Mouse (Mus musculus): Measurements from ENCODE around the gene Gm32717.
"Not testable (repeated sequence)": the region's sequence is repeated elsewhere in the genome, so short reads cannot be mapped to it uniquely, and the experiment has no call there.

Gm32717 gene

GRCm38 (mm10) chr10:118240680-118241079 lies at the start of gene Gm32717:
Gm32717 (minus strand) TSS chr10:118240780.
- DNase-seq, result not testable (repeated sequence)

- DNase-seq, result not testable (repeated sequence)
These were observed 42.4 kb upstream of the Gm32717 start for GRCm38 (mm10) chr10:118283016-118283415.

GRCm38 (mm10) chr10:118282565-118282964 lies 42.0 kb upstream of the Gm32717 start:
- DNase-seq, result not testable (repeated sequence)

- DNase-seq, result not testable (repeated sequence)
These were observed 37.5 kb upstream of the Gm32717 start for GRCm38 (mm10) chr10:118278069-118278468.

- not testable (repeated sequence) for DNase-seq
These were observed 30.8 kb upstream of the Gm32717 start for GRCm38 (mm10) chr10:118271416-118271815.

GRCm38 (mm10) chr10:118268812-118269211 lies 28.2 kb upstream of the Gm32717 start:
- not testable (repeated sequence) for DNase-seq

- DNase-seq, result not testable (repeated sequence)
These were observed 17.8 kb upstream of the Gm32717 start, which contains the start of gene Gm32802 for GRCm38 (mm10) chr10:118258388-118258787. Gm32802 (plus strand) TSS chr10:118258688.

GRCm38 (mm10) chr10:118250852-118251295 lies 10.3 kb upstream of the Gm32717 start:
- peak; percentile 47 for DNase-seq

- DNase-seq, result not testable (repeated sequence)
These were observed 8.5 kb upstream of the Gm32717 start for GRCm38 (mm10) chr10:118249006-118249595.

- not testable (repeated sequence) for DNase-seq
These were observed 8.0 kb downstream of the Gm32717 start for GRCm38 (mm10) chr10:118232607-118233006.

GRCm38 (mm10) chr10:118227629-118228028 lies 13.0 kb downstream of the Gm32717 start:
- DNase-seq, result not testable (repeated sequence)

GRCm38 (mm10) chr10:118215719-118216393 lies 24.7 kb downstream of the Gm32717 start:
- DNase-seq, result not testable (repeated sequence)

GRCm38 (mm10) chr10:118204642-118205041 lies 35.9 kb downstream of the Gm32717 start, which contains the start of gene Il22:
Il22 (plus strand) TSS chr10:118204942.
- DNase-seq, result no peak

GRCm38 (mm10) chr10:118195150-118195549 lies 45.4 kb downstream of the Gm32717 start:
- not testable (repeated sequence) for DNase-seq

Data from thymus, postnatal 25 days (tissue).